Mouse (Mus musculus) cerebellum, adult 11 months (tissue): ENCODE data around the gene Hnrnpf.
A peak's percentile ranks its signal among the peaks of the same experiment; 100 is the strongest.

ENCODE experiments used
- DNase-seq: peaks from one replicate; pipeline ENCODE4 v3.0.0; 2022

The Hnrnpf gene

GRCm38 (mm10) chr6:117892386-117892785, 7.7 kb upstream of the Hnrnpf start:
- DNase-seq = no peak

- no peak for DNase-seq
Observed at GRCm38 (mm10) chr6:117893435-117893834, 6.7 kb upstream of the Hnrnpf start.

GRCm38 (mm10) chr6:117897800-117898199, 2.3 kb upstream of the Hnrnpf start:
- no peak for DNase-seq

- DNase-seq = no peak
Observed at GRCm38 (mm10) chr6:117901510-117902402, 1.6 kb downstream of the Hnrnpf start.

GRCm38 (mm10) chr6:117902556-117902955, 2.4 kb downstream of the Hnrnpf start:
- no peak for DNase-seq

- DNase-seq = no peak
Observed at GRCm38 (mm10) chr6:117903836-117904235, 3.7 kb downstream of the Hnrnpf start.

GRCm38 (mm10) chr6:117905260-117905930, 5.3 kb downstream of the Hnrnpf start:
- no peak for DNase-seq

GRCm38 (mm10) chr6:117906015-117906531, 5.9 kb downstream of the Hnrnpf start:
- DNase-seq = no peak

GRCm38 (mm10) chr6:117906590-117907271, 6.6 kb downstream of the Hnrnpf start:
- peak; percentile 96 for DNase-seq

- DNase-seq = peak; percentile 50
Observed at GRCm38 (mm10) chr6:117907301-117907978, 7.3 kb downstream of the Hnrnpf start.

- DNase-seq = no peak
Observed at GRCm38 (mm10) chr6:117907979-117908355, 7.8 kb downstream of the Hnrnpf start.

- DNase-seq = no peak
Observed at GRCm38 (mm10) chr6:117908424-117908900, 8.3 kb downstream of the Hnrnpf start.

- no peak for DNase-seq
Observed at GRCm38 (mm10) chr6:117910120-117910661, 10.1 kb downstream of the Hnrnpf start.

GRCm38 (mm10) chr6:117914541-117914940, 14.4 kb downstream of the Hnrnpf start:
- DNase-seq = no peak

- DNase-seq = no peak
Observed at GRCm38 (mm10) chr6:117916205-117916736, 16.1 kb downstream of the Hnrnpf start.

- peak; percentile 69 for DNase-seq
Observed at GRCm38 (mm10) chr6:117916737-117917426, 16.8 kb downstream of the Hnrnpf start.

GRCm38 (mm10) chr6:117917576-117917975, 17.5 kb downstream of the Hnrnpf start:
- DNase-seq = no peak

GRCm38 (mm10) chr6:117918043-117918442, 17.9 kb downstream of the Hnrnpf start:
- no peak for DNase-seq

GRCm38 (mm10) chr6:117920659-117921640, 20.8 kb downstream of the Hnrnpf start:
- no peak for DNase-seq

- DNase-seq = no peak
Observed at GRCm38 (mm10) chr6:117922041-117922440, 21.9 kb downstream of the Hnrnpf start.
